8 mouse cellular contexts compared by ENCODE assay signal in the genomic region with DNA sequence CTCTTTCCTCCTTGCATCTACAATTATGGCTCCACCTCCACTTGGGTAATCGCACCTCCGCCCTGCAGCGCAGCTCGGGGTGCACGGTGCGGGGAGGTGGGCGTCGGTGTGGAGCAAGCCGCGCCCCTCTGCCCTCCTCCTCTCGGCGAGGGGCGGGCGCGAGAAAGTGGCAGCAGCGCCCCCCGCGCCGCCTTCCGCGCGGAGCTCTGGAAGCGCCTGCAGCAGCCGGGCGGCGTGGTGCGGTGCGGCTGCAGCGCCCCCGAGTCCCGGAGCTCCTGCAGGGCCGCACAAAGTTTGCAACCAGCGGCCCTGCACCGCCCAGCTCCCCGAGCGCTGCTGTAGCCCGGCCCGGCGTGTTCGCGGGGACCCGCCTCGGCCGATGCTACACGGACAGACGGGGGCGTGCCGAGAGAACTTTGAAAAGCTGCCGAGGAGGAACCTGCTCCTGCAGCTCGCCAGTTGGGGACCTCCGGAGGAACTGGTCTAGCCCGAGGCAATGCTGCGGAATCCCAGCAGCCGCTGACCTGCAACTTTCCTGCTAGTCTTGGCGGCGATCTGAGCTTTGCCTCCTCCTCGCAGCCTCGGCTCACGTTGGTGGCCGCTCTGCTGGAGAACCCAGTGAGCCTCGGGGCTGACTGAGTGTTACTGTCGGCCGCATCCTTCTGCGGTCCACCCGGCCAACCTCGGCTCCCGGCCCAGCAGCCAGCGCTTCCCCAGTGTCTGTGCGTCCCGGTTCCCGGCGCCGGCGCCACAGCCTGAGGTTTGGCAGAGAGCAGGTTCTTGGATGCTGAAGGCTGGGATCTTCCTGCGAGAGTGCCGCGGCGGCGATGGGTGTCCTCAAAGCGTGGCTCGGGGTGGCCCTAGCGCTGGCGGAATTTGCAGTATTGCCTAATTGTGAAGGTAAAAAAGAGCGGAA. TPM values are rescaled to one million over a fixed set of nuclear protein-coding genes. Genes with fewer than 3 reads are reported as not detected.
DNase-seq lines count a peak whose midpoint lies in the region; ATAC-seq and TF ChIP-seq lines count a peak whose summit lies in the region.

No protein-coding gene starts in this region.

- H3K27ac ChIP-seq in bone marrow macrophage, adult 2 months (ENCODE audit: insufficient read depth, low read depth, low read length): no peak overlapping the region
- H3K27ac ChIP-seq in embryonic facial prominence, embryonic 12.5 days: peak overlapping the region; percentile 86
- peak overlapping the region; percentile 1; the same call in 1 of the 2 replicates for H3K27ac ChIP-seq in kidney, adult 2 months (ENCODE audit: insufficient read depth, low read depth, low read length)
- peak overlapping the region; percentile 84 for H3K27ac ChIP-seq in limb, embryonic 11.5 days (replicated peaks; ENCODE audit: low read depth, low read length)
- no peak overlapping the region; the same call in 1 of the 2 replicates for H3K27ac ChIP-seq in midbrain, embryonic 11.5 days (ENCODE audit: low read depth, low read length)
- peak overlapping the region; percentile 72 for H3K27ac ChIP-seq in stomach, embryonic 15.5 days

- peak; percentile 93 for ATAC-seq in embryonic facial prominence, embryonic 12.5 days (ENCODE audit: insufficient number of reproducible peaks, insufficient read depth, low FRiP score, low TSS enrichment)
- ATAC-seq in limb, embryonic 11.5 days (ENCODE audit: insufficient number of reproducible peaks, low FRiP score, low TSS enrichment, low read depth): peak; percentile 94
- peak; percentile 90 for ATAC-seq in midbrain, embryonic 11.5 days (ENCODE audit: low FRiP score)
- peak; percentile 90 for ATAC-seq in stomach, embryonic 15.5 days (ENCODE audit: insufficient read depth, low FRiP score, low read depth)

- no peaks in the 10 kb centered on the region for H3K9me3 ChIP-seq in embryonic facial prominence, embryonic 12.5 days
- H3K9me3 ChIP-seq in limb, embryonic 11.5 days (ENCODE audit: control insufficient read depth, low read length): no peaks in the 10 kb centered on the region
- no peaks in the 10 kb centered on the region for H3K9me3 ChIP-seq in midbrain, embryonic 11.5 days (ENCODE audit: control insufficient read depth, low read length)
- no peaks in the 10 kb centered on the region for H3K9me3 ChIP-seq in stomach, embryonic 15.5 days

- peak overlapping the region; percentile 65 for H3K9ac ChIP-seq in embryonic facial prominence, embryonic 12.5 days
- peak overlapping the region; percentile 59 for H3K9ac ChIP-seq in limb, embryonic 11.5 days (ENCODE audit: low read length)
- H3K9ac ChIP-seq in midbrain, embryonic 11.5 days (ENCODE audit: low read length): peak overlapping the region; percentile 78
- peak overlapping the region; percentile 67 for H3K9ac ChIP-seq in stomach, embryonic 15.5 days

- TF ChIP-seq CTCF in bone marrow macrophage, adult 2 months (IDR thresholded peaks at IDR 0.05; ENCODE audit: low read depth, low read length): no peak
- TF ChIP-seq CTCF in kidney, adult 2 months (conservative IDR thresholded peaks at IDR 0.05; ENCODE audit: insufficient read depth, insufficient read length, low read depth, low read length): no peak

- DNase-seq in heart, adult 8-10 months (ENCODE audit: low spot score): peak; percentile 13
- peak; percentile 78 for DNase-seq in kidney, adult 2 months
- DNase-seq in limb, embryonic 11.5 days (ENCODE audit: low spot score): peak; percentile 85
- peak; percentile 98 for DNase-seq in midbrain, embryonic 11.5 days (ENCODE audit: low spot score, missing footprints)
- no peak for DNase-seq in c-Kit-positive CD71-positive TER-119-positive erythroid progenitor cells, embryonic 14.5 days (ENCODE audit: low spot score)

- peak overlapping the region; percentile 93 for H3K4me2 ChIP-seq in embryonic facial prominence, embryonic 12.5 days (replicated peaks)
- H3K4me2 ChIP-seq in limb, embryonic 11.5 days (ENCODE audit: low read depth, severe bottlenecking): peak overlapping the region; percentile 72
- peak overlapping the region; percentile 94 for H3K4me2 ChIP-seq in midbrain, embryonic 11.5 days
- H3K4me2 ChIP-seq in stomach, embryonic 15.5 days: peak overlapping the region; percentile 76

- WGBS in embryonic facial prominence, embryonic 12.5 days: under 1% methylated on average over 83 of the region's 84 CpGs
- under 1% methylated on average over 83 of the region's 84 CpGs for WGBS in kidney, adult 2 months
- under 1% methylated on average over 83 of the region's 84 CpGs for WGBS in limb, embryonic 11.5 days
- under 1% methylated on average over 76 of the region's 84 CpGs for WGBS in midbrain, embryonic 11.5 days
- WGBS in stomach, embryonic 15.5 days: under 1% methylated on average over 83 of the region's 84 CpGs

- H3K4me3 ChIP-seq in bone marrow macrophage, adult 2 months (ENCODE audit: insufficient read depth, low read length): peak overlapping the region; percentile 47
- H3K4me3 ChIP-seq in embryonic facial prominence, embryonic 12.5 days: peak overlapping the region; percentile 60
- peak overlapping the region; percentile 68 for H3K4me3 ChIP-seq in kidney, adult 2 months (ENCODE audit: insufficient read depth, low read depth, low read length)
- H3K4me3 ChIP-seq in limb, embryonic 11.5 days (ENCODE audit: low read depth, low read length): peak overlapping the region; percentile 46
- peak overlapping the region; percentile 55 for H3K4me3 ChIP-seq in midbrain, embryonic 11.5 days (ENCODE audit: low read depth, low read length)
- peak overlapping the region; percentile 62 for H3K4me3 ChIP-seq in stomach, embryonic 15.5 days (replicated peaks)

- H3K4me1 ChIP-seq in bone marrow macrophage, adult 2 months (ENCODE audit: control insufficient read depth, insufficient read depth, low read length): no peaks in the 10 kb centered on the region
- peaks cover 20% of the 10 kb centered on the region for H3K4me1 ChIP-seq in embryonic facial prominence, embryonic 12.5 days
- peaks cover 10% of the 10 kb centered on the region; the same call in 1 of the 2 replicates for H3K4me1 ChIP-seq in kidney, adult 2 months (ENCODE audit: control insufficient read depth, insufficient read depth, low read length)
- peaks cover 7% of the 10 kb centered on the region; the same call in 1 of the 2 replicates for H3K4me1 ChIP-seq in limb, embryonic 11.5 days (ENCODE audit: control insufficient read depth, insufficient read depth, low read length)
- no peaks in the 10 kb centered on the region; the same call in 1 of the 2 replicates for H3K4me1 ChIP-seq in midbrain, embryonic 11.5 days (ENCODE audit: control insufficient read depth, insufficient read depth, low read length)
- peaks cover 5% of the 10 kb centered on the region for H3K4me1 ChIP-seq in stomach, embryonic 15.5 days

- H3K27me3 ChIP-seq in embryonic facial prominence, embryonic 12.5 days: no peaks in the 10 kb centered on the region
- H3K27me3 ChIP-seq in kidney, adult 2 months (replicated peaks; ENCODE audit: control insufficient read depth, insufficient read depth, low read length): no peaks in the 10 kb centered on the region
- H3K27me3 ChIP-seq in limb, embryonic 11.5 days (ENCODE audit: control insufficient read depth, insufficient read depth, low read length): no peaks in the 10 kb centered on the region
- H3K27me3 ChIP-seq in midbrain, embryonic 11.5 days (ENCODE audit: control insufficient read depth, insufficient read depth, low read length): peaks cover 3% of the 10 kb centered on the region; the same call in 1 of the 2 replicates
- no peaks in the 10 kb centered on the region for H3K27me3 ChIP-seq in stomach, embryonic 15.5 days (replicated peaks)

- no peaks in the 10 kb centered on the region for H3K36me3 ChIP-seq in embryonic facial prominence, embryonic 12.5 days
- H3K36me3 ChIP-seq in kidney, adult 2 months (ENCODE audit: control insufficient read depth, insufficient read depth, low read length): no peaks in the 10 kb centered on the region
- H3K36me3 ChIP-seq in limb, embryonic 11.5 days (ENCODE audit: control insufficient read depth, insufficient read depth, low read length): no peaks in the 10 kb centered on the region
- H3K36me3 ChIP-seq in midbrain, embryonic 11.5 days (ENCODE audit: control insufficient read depth, insufficient read depth, low read length): no peaks in the 10 kb centered on the region
- no peaks in the 10 kb centered on the region for H3K36me3 ChIP-seq in stomach, embryonic 15.5 days

- no peak for TF ChIP-seq POLR2A in bone marrow macrophage, adult 2 months (IDR thresholded peaks at IDR 0.05; ENCODE audit: borderline replicate concordance, low read depth, low read length)
- TF ChIP-seq POLR2A in kidney, adult 2 months (IDR thresholded peaks at IDR 0.05; ENCODE audit: low read depth, low read length): no peak

RNA-seq across cellular contexts. Expression of a gene that starts 0.5 kb away (rescaled TPM):
- not detected in 2 replicates for polyA plus RNA-seq in bone marrow macrophage, adult 2 months (2012; ENCODE audit: insufficient read depth, insufficient read length, missing spikeins)
- 19.6 and 20.1 TPM in 2 replicates for polyA plus RNA-seq in embryonic facial prominence, embryonic 12.5 days (2016; fragmentation: Nextera tagmentation; extraction: Ambion mirVana)
- total RNA-seq in heart, adult 8-10 months (2022): 1 to 10 TPM in 3 of 4 experiments, under 1 TPM in 1; 0.73 to 2.6 (median 1.9) TPM
- 6.1 and 7.0 TPM in 2 replicates for polyA plus RNA-seq in kidney, adult 2 months (2012; rRNA removed)
- polyA plus RNA-seq in limb, embryonic 11.5 days (2014; fragmentation: Nextera tagmentation; extraction: Ambion mirVana): 15.8 and 20.5 TPM in 2 replicates
- 5.3 and 6.2 TPM in 2 replicates for polyA plus RNA-seq in midbrain, embryonic 11.5 days (2014; fragmentation: Nextera tagmentation; extraction: Ambion mirVana)
- 20.3 and 26.6 TPM in 2 replicates for polyA plus RNA-seq in stomach, embryonic 15.5 days (2015; fragmentation: Nextera tagmentation; extraction: Ambion mirVana)

Comparison
In these comparisons a context has a peak if more than half of its experiments do, and no peak if none do; other contexts are left out.
1. H3K27ac ChIP-seq: peak in embryonic facial prominence, embryonic 12.5 days (single experiment), kidney, adult 2 months (single experiment), limb, embryonic 11.5 days (single experiment) and stomach, embryonic 15.5 days (single experiment); none in bone marrow macrophage, adult 2 months (single experiment) and midbrain, embryonic 11.5 days (single experiment).
2. Peak in every context shown above with its lines, with median percentiles within 50 percentile points of each other: H3K4me3 ChIP-seq, ATAC-seq, H3K4me2 ChIP-seq and H3K9ac ChIP-seq.